Mouse (Mus musculus) cortical plate, adult 2 months (tissue): ENCODE measurements around the gene Nfatc3.

Experiments used
- CTCF ChIP-seq: fragments of 200-500 bp; IDR thresholded peaks from 2 replicates; pipeline ENCODE4 v1.5.1; 2011; ENCODE audit warnings: mild to moderate bottlenecking, control low read depth, low read length; ENCODE audit not compliant: insufficient read depth; ENCODE audit errors: extremely low read depth
- POLR2A ChIP-seq: fragments of 200-500 bp; IDR thresholded peaks from 2 replicates; pipeline ENCODE4 v1.6.1; 2011; ENCODE audit warnings: mild to moderate bottlenecking, low read length, control low read depth; ENCODE audit not compliant: insufficient read depth; ENCODE audit errors: extremely low read depth

GRCm38 (mm10) chr8:106137218-106137905 is 78.7 kb downstream of the Nfatc3 start:
- TF ChIP-seq CTCF (no peak), POLR2A (no peak)
